Mouse (Mus musculus) midbrain, postnatal 0 days (tissue): ENCODE data around the gene Gm42906. TPM values are rescaled to one million over a fixed set of nuclear protein-coding genes. Genes with fewer than 3 reads are reported as not detected.

ENCODE experiments used
- ATAC-seq: fragments of 200-750 bp; cut with Nextera tagmentation; 2 replicates; pipeline ENCODE4 v1.8.0; 2017; ENCODE audit warnings: moderate number of reproducible peaks, mild to moderate bottlenecking, moderate TSS enrichment, moderate library complexity; ENCODE audit not compliant: low FRiP score
- DNase-seq: peaks from one replicate; pipeline ENCODE4 v3.0.0-alpha.2; 2015; ENCODE audit warnings: low spot score
- H3K27ac ChIP-seq: fragments of 300-500 bp; sonication (generic); 2 replicates; pipeline ENCODE4 v1.5.1; 2014; ENCODE audit warnings: low read depth, mild to moderate bottlenecking, low read length, mixed read lengths
- H3K27me3 ChIP-seq: fragments of 300-500 bp; sonication (generic); 2 replicates; pipeline ENCODE4 v1.6.1; 2014; ENCODE audit warnings: low read length, control low read depth, mixed read lengths; ENCODE audit not compliant: insufficient read depth
- H3K36me3 ChIP-seq: fragments of 300-500 bp; sonication (generic); 2 replicates; pipeline ENCODE4 v1.6.1; 2014; ENCODE audit warnings: low read length, control low read depth, mixed read lengths; ENCODE audit not compliant: insufficient read depth
- H3K4me1 ChIP-seq: fragments of 300-500 bp; sonication (generic); 2 replicates; pipeline ENCODE4 v1.6.1; 2014; ENCODE audit warnings: mild to moderate bottlenecking, control low read depth, antibody characterized with exemption, low read length, mixed read lengths; ENCODE audit not compliant: insufficient read depth
- H3K4me2 ChIP-seq: fragments of 300-500 bp; sonication (generic); 2 replicates; pipeline ENCODE4 v1.6.1; 2014; ENCODE audit warnings: low read depth, mild to moderate bottlenecking, low read length, mixed read lengths; ENCODE audit not compliant: poor library complexity, severe bottlenecking
- H3K4me3 ChIP-seq: fragments of 300-500 bp; sonication (generic); 2 replicates; pipeline ENCODE4 v1.5.1; 2014; ENCODE audit warnings: low read depth, mild to moderate bottlenecking, low read length, moderate library complexity
- H3K9ac ChIP-seq: fragments of 300-500 bp; sonication (generic); replicated peaks from 2 replicates; pipeline ENCODE4 v1.6.1; 2014; ENCODE audit warnings: mild to moderate bottlenecking, low read length, moderate library complexity, mixed read lengths; ENCODE audit not compliant: poor library complexity, severe bottlenecking
- H3K9me3 ChIP-seq: fragments of 300-500 bp; sonication (generic); 2 replicates; pipeline ENCODE4 v1.6.1; 2016; ENCODE audit warnings: low read length, control low read depth
- CTCF ChIP-seq: IDR thresholded peaks from 2 replicates; pipeline ENCODE4 v1.5.1; 2016; ENCODE audit warnings: antibody characterized with exemption, mild to moderate bottlenecking
- WGBS: fragments of 180-500 bp; shearing (Covaris S2); extraction: QIAGEN DNeasy Blood & Tissue Kit; methylation state at CpG from one replicate; pipeline ENCODE4 v1.1.7; 2014; 5-methylcytosine and 5-hydroxymethylcytosine counted together
- polyA plus RNA-seq: library from polyadenylated mRNA; unstranded; fragments of >200 nt; fragmentation: Nextera tagmentation; extraction: Ambion mirVana; gene quantifications from 2 replicates; pipeline ENCODE4 v1.2.1, GENCODE M21; 2015
- total RNA-seq: library from RNA; depleted of rRNA; stranded (reverse); fragments of >200 nt; gene quantifications from 2 replicates; pipeline ENCODE4 v1.2.3, GENCODE M21; 2014

Gm42906 gene
- total and polyA plus RNA-seq, 2 experiments from 2014 or later: not detected

- Histone ChIP-seq H3K4me2 (no peak overlapping the region), H3K9ac (no peak overlapping the region), H3K27me3 (no peaks in the 10 kb centered on the region), H3K9me3 (no peaks in the 10 kb centered on the region), H3K4me1 (no peaks in the 10 kb centered on the region), H3K4me3 (no peak overlapping the region), H3K27ac (no peak overlapping the region), H3K36me3 (no peaks in the 10 kb centered on the region)
- no peak for TF ChIP-seq CTCF
- DNase-seq (no peak), ATAC-seq (no peak)
- 81% methylated on average over 3 of the region's 3 CpGs for WGBS
These were observed 214.9 kb downstream of the Gm42906 start for GRCm38 (mm10) chr5:151213097-151213496.

DNA sequence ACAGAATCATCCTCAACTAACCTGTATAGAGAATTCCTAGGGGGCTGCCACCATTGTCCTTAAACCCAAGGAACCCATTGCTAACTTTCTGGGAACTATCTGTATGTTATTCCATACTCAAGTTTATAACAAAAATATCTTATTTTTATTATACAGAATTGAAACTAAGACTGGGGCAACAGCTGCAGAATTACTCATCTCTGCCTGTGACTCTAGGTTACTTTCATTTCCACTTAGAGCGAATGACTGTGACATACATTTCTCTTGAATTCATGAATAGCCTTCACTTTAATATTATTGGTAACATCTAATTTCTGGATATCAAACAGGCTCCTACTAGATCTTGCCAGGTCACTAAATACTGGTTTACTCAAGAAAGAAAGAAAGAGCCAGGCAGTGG lies 217.1 kb downstream of the Gm42906 start:
- no peak overlapping the region for H3K27ac ChIP-seq
- no peaks in the 10 kb centered on the region for H3K4me1 ChIP-seq
- H3K36me3 ChIP-seq: no peaks in the 10 kb centered on the region
- H3K4me3 ChIP-seq: no peak overlapping the region
- H3K27me3 ChIP-seq: no peaks in the 10 kb centered on the region
- 95% methylated on average over 1 of the region's 1 CpGs for WGBS
- ATAC-seq (no peak), DNase-seq (no peak)
- H3K9me3 ChIP-seq: no peaks in the 10 kb centered on the region
- no peak overlapping the region for H3K9ac ChIP-seq
- no peak for TF ChIP-seq CTCF
- H3K4me2 ChIP-seq: no peak overlapping the region

DNA sequence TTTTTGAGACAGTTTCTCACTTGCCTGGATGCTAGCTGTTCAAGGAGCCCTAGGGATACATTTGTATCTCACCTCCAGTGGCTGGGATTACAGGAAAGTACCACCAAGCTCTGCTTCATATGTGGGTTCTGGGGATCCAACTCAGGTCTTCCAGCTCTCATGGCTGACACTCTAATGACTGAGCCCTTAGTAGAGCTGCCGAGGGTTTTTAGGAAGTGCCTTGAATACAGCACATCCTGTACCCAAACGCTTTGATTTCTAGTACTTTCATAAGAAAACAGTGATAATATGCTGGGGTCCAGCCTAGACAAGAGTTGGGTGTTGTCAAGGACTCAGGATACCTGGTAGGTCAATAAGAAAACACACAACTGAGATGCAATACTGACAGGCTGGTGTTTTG lies 217.9 kb downstream of the Gm42906 start:
- 90% methylated on average over 2 of the region's 2 CpGs for WGBS
- Histone ChIP-seq H3K4me3 (no peak overlapping the region), H3K9ac (no peak overlapping the region), H3K27ac (no peak overlapping the region), H3K27me3 (no peaks in the 10 kb centered on the region), H3K4me1 (no peaks in the 10 kb centered on the region), H3K4me2 (no peak overlapping the region), H3K36me3 (no peaks in the 10 kb centered on the region), H3K9me3 (no peaks in the 10 kb centered on the region)
- no peak for ATAC-seq
- TF ChIP-seq CTCF: no peak
- DNase-seq: no peak

DNA sequence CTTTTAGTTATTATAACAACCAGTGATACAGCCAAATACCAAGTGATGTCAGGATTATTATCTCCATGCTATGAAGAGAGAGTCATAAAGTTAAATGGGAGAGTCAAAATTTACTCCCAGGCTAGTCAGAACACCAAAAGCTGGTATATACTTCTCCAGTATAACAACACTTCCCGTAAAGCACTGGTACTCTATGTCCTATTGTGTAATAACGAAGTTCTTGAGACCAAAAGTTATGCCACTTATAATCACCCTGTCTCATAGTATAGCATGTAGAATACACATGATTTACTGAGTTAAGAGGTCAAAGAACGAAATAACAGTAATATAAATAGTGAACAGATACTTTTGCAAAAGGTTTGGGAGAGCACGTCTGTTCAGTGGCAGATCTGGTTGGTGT lies 222.9 kb downstream of the Gm42906 start:
- no peak for ATAC-seq
- WGBS: 93% methylated on average over 4 of the region's 4 CpGs
- H3K36me3 ChIP-seq: no peaks in the 10 kb centered on the region
- H3K27me3 ChIP-seq: no peaks in the 10 kb centered on the region
- no peak for DNase-seq
- no peak for TF ChIP-seq CTCF
- no peaks in the 10 kb centered on the region for H3K4me1 ChIP-seq
- H3K9ac ChIP-seq: no peak overlapping the region
- H3K4me2 ChIP-seq: no peak overlapping the region
- H3K9me3 ChIP-seq: no peaks in the 10 kb centered on the region
- H3K4me3 ChIP-seq: no peak overlapping the region
- no peak overlapping the region for H3K27ac ChIP-seq

DNA sequence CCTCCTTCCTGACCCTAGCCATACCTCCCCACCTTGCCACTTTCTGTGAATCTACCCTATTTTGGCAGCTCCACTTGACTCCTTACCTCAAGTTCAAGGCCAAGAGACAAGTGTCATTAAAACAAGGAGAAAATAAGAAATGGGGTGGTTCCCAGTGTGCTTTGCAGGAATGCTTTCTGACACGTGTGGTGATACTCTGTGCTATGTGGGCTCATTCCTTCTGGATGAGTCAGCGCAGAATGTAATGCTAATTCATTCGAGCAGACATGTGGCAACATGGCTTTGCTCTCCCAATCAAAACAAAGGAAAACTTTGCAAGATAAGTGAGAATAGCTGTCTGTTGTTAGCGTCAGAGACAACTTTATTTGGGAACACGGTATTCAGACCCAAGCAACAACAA lies 225.0 kb downstream of the Gm42906 start:
- 78% methylated on average over 5 of the region's 5 CpGs for WGBS
- no peak overlapping the region for H3K4me2 ChIP-seq
- H3K9me3 ChIP-seq: no peaks in the 10 kb centered on the region
- no peaks in the 10 kb centered on the region for H3K4me1 ChIP-seq
- no peak for ATAC-seq
- no peaks in the 10 kb centered on the region for H3K27me3 ChIP-seq
- H3K36me3 ChIP-seq: no peaks in the 10 kb centered on the region
- no peak for TF ChIP-seq CTCF
- no peak for DNase-seq
- no peak overlapping the region for H3K4me3 ChIP-seq
- H3K27ac ChIP-seq: no peak overlapping the region
- H3K9ac ChIP-seq: no peak overlapping the region

DNA sequence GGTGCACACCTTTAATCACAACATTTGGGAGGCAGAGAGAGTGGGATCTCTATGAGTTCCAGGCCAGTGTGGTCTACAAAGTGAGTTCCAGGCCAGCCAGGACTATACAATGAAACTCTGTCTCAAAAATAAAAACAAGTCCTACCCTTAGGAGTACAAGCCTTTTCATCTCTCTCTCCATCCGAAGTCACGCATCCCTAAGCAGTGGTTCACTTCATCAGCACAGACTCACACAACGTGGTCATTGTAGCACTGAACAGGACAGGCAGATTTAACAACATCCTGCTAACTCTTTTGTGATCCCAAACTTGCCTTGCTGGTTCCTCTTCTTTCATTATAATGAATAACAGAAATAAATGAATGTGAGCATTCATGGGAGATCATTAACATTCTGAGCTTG lies 226.7 kb downstream of the Gm42906 start:
- Histone ChIP-seq H3K9ac (no peak overlapping the region), H3K4me3 (no peak overlapping the region), H3K27ac (no peak overlapping the region), H3K36me3 (no peaks in the 10 kb centered on the region), H3K4me2 (no peak overlapping the region), H3K9me3 (no peaks in the 10 kb centered on the region), H3K27me3 (no peaks in the 10 kb centered on the region), H3K4me1 (no peaks in the 10 kb centered on the region)
- no peak for DNase-seq
- no peak for TF ChIP-seq CTCF
- ATAC-seq: no peak
- WGBS: 69% methylated on average over 3 of the region's 3 CpGs
